Mouse (Mus musculus) MEL (cell line): ENCODE data around the gene Casz1. TPM values are rescaled to one million over a fixed set of nuclear protein-coding genes. Genes with fewer than 3 reads are reported as not detected.
A peak's percentile ranks its signal among the peaks of the same experiment; 100 is the strongest.

Source experiments
- DNase-seq: peaks from one replicate; pipeline ENCODE4 v3.0.0; 2011; ENCODE audit warnings: low read depth, low spot score
- H3K27ac ChIP-seq: 2 replicates; pipeline ENCODE4 v1.5.1; 2012; ENCODE audit warnings: low read depth, mild to moderate bottlenecking, control low read depth, low read length, moderate library complexity; ENCODE audit not compliant: control insufficient read depth
- H3K27me3 ChIP-seq, 2 experiments: fragments of 150-350 bp in 1 of 2; sonication (generic) in 1 of 2; 2 replicates each; pipeline ENCODE4 v1.6.1; 2012; ENCODE audit warnings: low read length in 2 of 2, mild to moderate bottlenecking in 2 of 2, improper control_type of control experiment in 1 of 2, moderate library complexity in 1 of 2; ENCODE audit not compliant: insufficient read depth in 2 of 2, control insufficient read depth in 1 of 2
- H3K36me3 ChIP-seq, 2 experiments: 2 replicates each; pipeline ENCODE4 v1.6.1; 2012 to 2014; ENCODE audit warnings: low read length in 2 of 2, improper control_type of control experiment in 1 of 2, inconsistent platforms in 1 of 2, mild to moderate bottlenecking in 1 of 2; ENCODE audit not compliant: insufficient read depth in 2 of 2, control insufficient read depth in 1 of 2
- H3K4me1 ChIP-seq, 2 experiments: fragments of 150-350 bp in 1 of 2; sonication (generic) in 1 of 2; 2 replicates each; pipeline ENCODE4 v1.6.1; 2012; ENCODE audit warnings: low read length in 2 of 2, improper control_type of control experiment in 1 of 2, mild to moderate bottlenecking in 1 of 2; ENCODE audit not compliant: insufficient read depth in 2 of 2, control insufficient read depth in 1 of 2
- H3K4me3 ChIP-seq, 2 experiments: fragments of 150-350 bp in 1 of 2; sonication (generic) in 1 of 2; 2 replicates each; pipeline ENCODE4 v1.5.1; 2012; ENCODE audit warnings: low read depth in 2 of 2, low read length in 2 of 2, mild to moderate bottlenecking in 2 of 2, moderate library complexity in 2 of 2, control low read depth in 1 of 2, improper control_type of control experiment in 1 of 2; ENCODE audit not compliant: control insufficient read depth in 1 of 2, insufficient read depth in 1 of 2
- H3K79me2 ChIP-seq: 2 replicates; pipeline ENCODE4 v1.6.1; 2012; ENCODE audit warnings: mild to moderate bottlenecking, low read length, moderate library complexity; ENCODE audit not compliant: control insufficient read depth, poor library complexity, insufficient read depth
- H3K9ac ChIP-seq: 2 replicates; pipeline ENCODE4 v1.6.1; 2012; ENCODE audit warnings: low read depth, mild to moderate bottlenecking, control low read depth, low read length, moderate library complexity; ENCODE audit not compliant: control insufficient read depth, poor library complexity, severe bottlenecking
- H3K9me3 ChIP-seq: fragments of 150-350 bp; sonication (generic); replicated peaks from 2 replicates; pipeline ENCODE4 v1.6.1; 2012; ENCODE audit warnings: mild to moderate bottlenecking, low read length, improper control_type of control experiment, moderate library complexity; ENCODE audit not compliant: insufficient read depth
- ELF1 ChIP-seq: IDR thresholded peaks from 2 replicates; pipeline ENCODE4 v1.6.1; 2014; ENCODE audit warnings: low read depth, mild to moderate bottlenecking, inconsistent platforms, low read length, improper control_type of control experiment, moderate library complexity
- EP300 ChIP-seq, 2 experiments: IDR thresholded peaks; 2 replicates each; pipeline ENCODE4 v1.6.1; 2011; ENCODE audit warnings: improper control_type of control experiment in 2 of 2, low read length in 2 of 2, low read depth in 1 of 2, mild to moderate bottlenecking in 1 of 2
- GABPA ChIP-seq: IDR thresholded peaks from 2 replicates; pipeline ENCODE4 v1.6.1; 2012; ENCODE audit warnings: low read depth, mild to moderate bottlenecking, inconsistent platforms, low read length, improper control_type of control experiment, moderate library complexity
- HCFC1 ChIP-seq: IDR thresholded peaks from 2 replicates; pipeline ENCODE4 v1.6.1; 2012; ENCODE audit warnings: low read depth, mild to moderate bottlenecking, inconsistent platforms, low read length, improper control_type of control experiment, moderate library complexity
- KAT2A ChIP-seq: conservative IDR thresholded peaks from 2 replicates; pipeline ENCODE4 v1.6.1; 2012; ENCODE audit warnings: low read depth, low read length, improper control_type of control experiment, inconsistent platforms
- MAFK ChIP-seq: IDR thresholded peaks from 2 replicates; pipeline ENCODE4 v1.6.1; 2011; ENCODE audit warnings: low read depth, mild to moderate bottlenecking, low read length, improper control_type of control experiment, borderline replicate concordance
- MAX ChIP-seq: IDR thresholded peaks from 2 replicates; pipeline ENCODE4 v1.6.1; 2011; ENCODE audit warnings: low read length, improper control_type of control experiment
- MXI1 ChIP-seq: IDR thresholded peaks from 2 replicates; pipeline ENCODE4 v1.6.1; 2011; ENCODE audit warnings: mild to moderate bottlenecking, low read depth, low read length, improper control_type of control experiment
- NELFE ChIP-seq: IDR thresholded peaks from 2 replicates; pipeline ENCODE4 v1.6.1; 2011; ENCODE audit warnings: low read depth, low read length, improper control_type of control experiment
- NRF1 ChIP-seq: IDR thresholded peaks from 2 replicates; pipeline ENCODE4 v1.6.1; 2014; ENCODE audit warnings: low read depth, mild to moderate bottlenecking, inconsistent platforms, low read length, improper control_type of control experiment, moderate library complexity; ENCODE audit not compliant: poor library complexity, insufficient read depth, severe bottlenecking
- POLR2A ChIP-seq, 2 experiments: IDR thresholded peaks; 2 replicates each; pipeline ENCODE4 v1.6.1; 2011 to 2012; ENCODE audit warnings: low read length in 2 of 2, mild to moderate bottlenecking in 2 of 2, control low read depth in 1 of 2, improper control_type of control experiment in 1 of 2, low read depth in 1 of 2, moderate library complexity in 1 of 2; ENCODE audit not compliant: control insufficient read depth in 1 of 2, insufficient read depth in 1 of 2, poor library complexity in 1 of 2
- RAD21 ChIP-seq: IDR thresholded peaks from 2 replicates; pipeline ENCODE4 v1.6.1; 2011; ENCODE audit warnings: mild to moderate bottlenecking, low read depth, low read length, improper control_type of control experiment
- SIN3A ChIP-seq: IDR thresholded peaks from 2 replicates; pipeline ENCODE4 v1.6.1; 2012; ENCODE audit warnings: low read length, improper control_type of control experiment, inconsistent platforms
- SMC3 ChIP-seq: IDR thresholded peaks from 2 replicates; pipeline ENCODE4 v1.6.1; 2011; ENCODE audit warnings: low read depth, low read length, improper control_type of control experiment
- TBP ChIP-seq: IDR thresholded peaks from 2 replicates; pipeline ENCODE4 v1.8.0; 2011; ENCODE audit warnings: low read depth, low read length, improper control_type of control experiment
- polyA plus RNA-seq, 2 experiments: library from polyadenylated mRNA; stranded (reverse) in 1 of 2; unstranded in 1 of 2; fragments of >175 nt in 1 of 2; fragments of >200 nt in 1 of 2; gene quantifications; 2 replicates each; pipeline versions ENCODE4 v1.2.1 to v1.2.4; 2012; ENCODE audit warnings: low replicate concordance in 2 of 2, low read depth in 1 of 2; ENCODE audit not compliant: insufficient read length in 2 of 2, insufficient read depth in 1 of 2, missing spikeins in 1 of 2
- total RNA-seq: library from RNA; depleted of rRNA; stranded (reverse); fragments of 300-350 nt; gene quantifications from 2 replicates; pipeline ENCODE4 v1.2.3, GENCODE M21; 2012

Casz1 gene
- total and polyA plus RNA-seq, 3 experiments = 1.3 to 3.2 TPM; not detected in 1

GRCm38 (mm10) chr4:148962096-148962495 is 157.9 kb downstream of the Casz1 start:
- Histone ChIP-seq H3K4me3 (no peak overlapping the region), H3K9ac (no peak overlapping the region), H3K27ac (no peak overlapping the region), H3K9me3 (no peaks in the 10 kb centered on the region), H3K4me1 (peaks cover 0 to 6% of the 10 kb centered on the region in 2 experiments; a peak in 2 of 4 replicates), H3K36me3 (no peaks in the 10 kb centered on the region), H3K79me2 (no peaks in the 10 kb centered on the region), H3K27me3 (no peaks in the 10 kb centered on the region)
- TF ChIP-seq HCFC1 (no peak), POLR2A (IDR thresholded peaks at IDR 0.05; ENCODE audit: control insufficient read depth in 1 of 2, insufficient read depth in 1 of 2, low read depth in 1 of 2, low read length in 2 of 2, poor library complexity in 1 of 2) (no peak), SIN3A (no peak), MAFK (no peak), ELF1 (no peak), MAX (no peak)
- DNase-seq = no peak

GRCm38 (mm10) chr4:148964541-148965310 is 160.5 kb downstream of the Casz1 start:
- no peak for TF ChIP-seq SMC3
- no peak for TF ChIP-seq KAT2A
- TF ChIP-seq, all 39 proteins: peak for 0
- H3K9me3 ChIP-seq = no peaks in the 10 kb centered on the region
- no peaks in the 10 kb centered on the region for H3K36me3 ChIP-seq
- no peak overlapping the region for H3K9ac ChIP-seq
- H3K27ac ChIP-seq = no peak overlapping the region
- no peak overlapping the region for H3K4me3 ChIP-seq
- H3K27me3 ChIP-seq = no peaks in the 10 kb centered on the region
- no peak for DNase-seq
- peaks cover 0 to 6% of the 10 kb centered on the region in 2 experiments; a peak in 2 of 4 replicates for H3K4me1 ChIP-seq
- H3K79me2 ChIP-seq = no peaks in the 10 kb centered on the region

- Histone ChIP-seq H3K9ac (no peak overlapping the region), H3K9me3 (no peaks in the 10 kb centered on the region), H3K36me3 (no peaks in the 10 kb centered on the region), H3K4me3 (no peak overlapping the region), H3K27me3 (no peaks in the 10 kb centered on the region), H3K79me2 (no peaks in the 10 kb centered on the region), H3K4me1 (peaks cover 0 to 6% of the 10 kb centered on the region in 2 experiments; a peak in 2 of 4 replicates), H3K27ac (no peak overlapping the region)
- DNase-seq = peak; percentile 17
- TF ChIP-seq GABPA (no peak), RAD21 (no peak), NELFE (no peak), MXI1 (no peak), NRF1 (no peak), EP300 (IDR thresholded peaks at IDR 0.05; ENCODE audit: low read depth in 1 of 2, low read length in 2 of 2) (no peak), HCFC1 (no peak), TBP (no peak), ELF1 (no peak), SIN3A (no peak)
Measured at GRCm38 (mm10) chr4:148966132-148966531, 161.9 kb downstream of the Casz1 start.
